Mouse (Mus musculus) midbrain, embryonic 16.5 days (tissue): ENCODE measurements around the gene Zfp956. TPM values are rescaled to one million over a fixed set of nuclear protein-coding genes. Genes with fewer than 3 reads are reported as not detected.
"Not testable (repeated sequence)": the region's sequence is repeated elsewhere in the genome, so short reads cannot be mapped to it uniquely, and the experiment has no call there.

Experiments
- ATAC-seq: fragments of 200-750 bp; cut with Nextera tagmentation; 2 replicates; pipeline ENCODE4 v1.8.0; 2017; ENCODE audit warnings: moderate TSS enrichment
- H3K27ac ChIP-seq: fragments of 300-500 bp; sonication (generic); 2 replicates; pipeline ENCODE4 v1.5.1; 2014; ENCODE audit warnings: mild to moderate bottlenecking, low read length, mixed read lengths
- H3K27me3 ChIP-seq: fragments of 300-500 bp; sonication (generic); 2 replicates; pipeline ENCODE4 v1.6.1; 2014; ENCODE audit warnings: low read depth, low read length, mixed read lengths; ENCODE audit not compliant: control insufficient read depth, insufficient read depth
- H3K36me3 ChIP-seq: fragments of 300-500 bp; sonication (generic); 2 replicates; pipeline ENCODE4 v1.6.1; 2014; ENCODE audit warnings: mild to moderate bottlenecking, low read length, moderate library complexity, mixed read lengths; ENCODE audit not compliant: control insufficient read depth, insufficient read depth
- H3K4me1 ChIP-seq: fragments of 300-500 bp; sonication (generic); 2 replicates; pipeline ENCODE4 v1.6.1; 2014; ENCODE audit warnings: mild to moderate bottlenecking, low read length, mixed read lengths; ENCODE audit not compliant: control insufficient read depth, insufficient read depth
- H3K4me2 ChIP-seq: fragments of 300-500 bp; sonication (generic); 2 replicates; pipeline ENCODE4 v1.6.1; 2014; ENCODE audit warnings: mild to moderate bottlenecking, low read length, mixed read lengths
- H3K4me3 ChIP-seq: fragments of 300-500 bp; sonication (generic); 2 replicates; pipeline ENCODE4 v1.5.1; 2014; ENCODE audit warnings: low read depth, mild to moderate bottlenecking, low read length, moderate library complexity, mixed read lengths
- H3K9ac ChIP-seq: fragments of 300-500 bp; sonication (generic); 2 replicates; pipeline ENCODE4 v1.6.1; 2014; ENCODE audit warnings: low read depth, low read length, mixed read lengths
- H3K9me3 ChIP-seq: fragments of 300-500 bp; sonication (generic); replicated peaks from 2 replicates; pipeline ENCODE4 v1.6.1; 2014; ENCODE audit warnings: mild to moderate bottlenecking, low read length, mixed read lengths; ENCODE audit not compliant: control insufficient read depth, poor library complexity, severe bottlenecking
- WGBS: fragments of 180-500 bp; shearing (Covaris S2); extraction: QIAGEN DNeasy Blood & Tissue Kit; methylation state at CpG from one replicate; pipeline ENCODE4 v1.1.7; 2014; 5-methylcytosine and 5-hydroxymethylcytosine counted together
- polyA plus RNA-seq: library from polyadenylated mRNA; unstranded; fragments of >200 nt; fragmentation: Nextera tagmentation; extraction: Ambion mirVana; gene quantifications from 2 replicates; pipeline ENCODE4 v1.2.1, GENCODE M21; 2015

The Zfp956 gene
- polyA plus RNA-seq, 1 experiment from 2014 or later, result 26.3 TPM

DNA sequence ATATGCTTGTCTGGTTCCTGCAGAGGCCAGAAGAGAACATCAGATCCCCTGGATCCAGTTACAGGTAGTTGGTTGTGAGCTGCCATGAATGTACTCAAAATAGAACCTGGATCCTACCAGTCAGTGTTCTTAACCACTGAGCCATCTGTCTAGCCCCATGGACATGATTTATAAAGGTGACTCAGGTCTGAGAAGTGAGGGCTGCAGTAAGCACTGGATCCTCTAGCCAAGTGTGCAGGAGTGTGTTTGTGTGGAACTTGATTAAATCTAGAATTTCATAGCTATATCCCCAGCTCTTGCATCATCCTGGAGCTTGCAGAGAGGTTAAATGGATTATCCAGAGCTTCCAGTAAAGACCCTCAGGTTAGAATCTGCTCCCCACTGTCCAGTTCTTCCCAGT is 4.6 kb downstream of the Zfp956 start:
- H3K36me3 ChIP-seq, result peaks cover 27% of the 10 kb centered on the region
- no peak overlapping the region for H3K27ac ChIP-seq
- H3K9ac ChIP-seq, result no peak overlapping the region
- ATAC-seq, result no peak
- H3K4me3 ChIP-seq, result no peak overlapping the region
- peaks cover 17% of the 10 kb centered on the region for H3K4me1 ChIP-seq
- H3K9me3 ChIP-seq, result no peaks in the 10 kb centered on the region
- no peaks in the 10 kb centered on the region for H3K27me3 ChIP-seq
- no peak overlapping the region for H3K4me2 ChIP-seq

DNA sequence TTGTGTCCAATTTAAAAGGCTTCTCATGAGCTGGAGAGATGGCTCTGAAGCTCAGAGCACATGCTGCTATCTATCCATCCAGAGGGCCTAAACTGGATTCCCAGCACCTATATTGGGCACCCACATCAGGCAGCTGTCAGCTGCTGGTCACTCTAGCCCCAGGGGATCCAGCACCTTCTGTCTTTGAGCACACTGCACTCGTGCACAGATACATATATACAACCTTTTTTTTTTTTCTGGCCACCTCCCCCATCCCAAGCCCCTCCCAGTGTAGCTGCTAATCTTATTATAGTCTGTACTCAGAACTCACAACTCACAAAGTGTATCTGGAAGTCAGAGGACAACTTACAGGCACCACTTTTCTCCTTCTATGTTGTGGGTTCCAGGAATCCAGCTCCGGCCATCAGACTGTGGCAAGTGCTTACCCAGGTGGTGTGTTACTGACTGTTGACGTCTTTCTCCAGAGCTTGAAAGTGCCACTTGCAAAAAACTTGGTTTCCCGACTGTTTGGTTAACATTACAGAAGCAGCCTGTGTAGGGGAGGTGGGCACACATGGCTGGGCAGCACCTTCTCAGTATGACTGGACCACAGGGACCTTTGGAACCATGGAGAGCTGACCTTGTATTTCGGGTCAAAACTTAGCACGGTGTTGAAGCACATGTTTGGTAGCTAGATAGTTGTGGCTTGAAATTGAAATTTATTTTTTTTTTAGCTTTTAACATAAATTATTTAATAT is 7.7 kb downstream of the Zfp956 start:
- Histone ChIP-seq H3K4me3 (no peak overlapping the region), H3K9me3 (no peaks in the 10 kb centered on the region), H3K4me2 (no peak overlapping the region), H3K27me3 (no peaks in the 10 kb centered on the region), H3K4me1 (no peaks in the 10 kb centered on the region), H3K9ac (no peak overlapping the region), H3K27ac (no peak overlapping the region), H3K36me3 (peaks cover 47% of the 10 kb centered on the region)
- no peak for ATAC-seq
- WGBS, result 90% methylated on average over 6 of the region's 6 CpGs

DNA sequence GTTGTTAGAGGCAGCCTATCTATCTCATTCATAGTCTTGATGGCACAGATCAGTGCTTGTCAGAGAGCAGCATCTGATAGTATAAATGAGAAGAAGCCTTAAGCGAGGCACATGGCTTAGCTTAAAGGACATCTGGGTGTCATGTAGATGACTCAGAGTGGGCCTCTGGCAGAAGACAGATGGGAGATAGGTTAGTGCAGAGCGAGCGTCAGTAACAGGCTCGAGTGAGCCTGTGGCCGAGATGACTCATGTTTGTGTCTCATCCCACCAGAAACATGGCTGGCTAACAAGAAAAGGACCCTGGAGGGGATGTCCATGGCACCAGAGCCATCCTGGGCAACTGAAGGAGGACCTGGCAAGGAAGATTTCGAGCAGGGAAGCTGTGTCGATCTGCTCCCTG is 9.9 kb downstream of the Zfp956 start:
- H3K27ac ChIP-seq, result no peak overlapping the region
- H3K9me3 ChIP-seq, result no peaks in the 10 kb centered on the region
- H3K36me3 ChIP-seq, result peaks cover 47% of the 10 kb centered on the region
- no peak for ATAC-seq
- H3K4me3 ChIP-seq, result no peak overlapping the region
- H3K9ac ChIP-seq, result no peak overlapping the region
- H3K27me3 ChIP-seq, result no peaks in the 10 kb centered on the region
- H3K4me2 ChIP-seq, result no peak overlapping the region
- 84% methylated on average over 7 of the region's 7 CpGs for WGBS
- no peaks in the 10 kb centered on the region for H3K4me1 ChIP-seq

DNA sequence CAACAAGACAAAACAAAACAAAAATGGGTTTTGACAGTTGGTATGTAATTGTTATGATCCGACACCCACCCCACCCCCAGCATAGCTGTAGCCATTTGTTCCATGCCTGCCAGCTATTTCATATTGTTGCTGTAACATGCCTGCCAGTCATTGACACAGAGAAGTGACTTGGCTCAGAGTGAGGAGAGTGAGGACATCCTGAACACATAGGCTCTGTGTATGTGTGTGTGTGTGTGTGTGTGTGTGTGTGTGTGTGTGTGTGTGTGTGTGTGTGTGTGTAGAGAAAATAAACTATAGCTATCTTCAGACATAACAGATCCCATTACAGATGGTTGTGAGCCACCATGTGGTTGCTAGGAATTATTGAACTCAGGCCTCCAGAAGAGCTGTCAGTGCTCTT is 15.0 kb downstream of the Zfp956 start:
- H3K27ac ChIP-seq, H3K4me3 ChIP-seq, H3K4me1 ChIP-seq, H3K9ac ChIP-seq, ATAC-seq, H3K27me3 ChIP-seq, H3K4me2 ChIP-seq, H3K9me3 ChIP-seq: not testable (repeated sequence)
- H3K36me3 ChIP-seq, result peaks cover 26% of the 10 kb centered on the region
- WGBS, result 70% methylated on average over 1 of the region's 1 CpGs

DNA sequence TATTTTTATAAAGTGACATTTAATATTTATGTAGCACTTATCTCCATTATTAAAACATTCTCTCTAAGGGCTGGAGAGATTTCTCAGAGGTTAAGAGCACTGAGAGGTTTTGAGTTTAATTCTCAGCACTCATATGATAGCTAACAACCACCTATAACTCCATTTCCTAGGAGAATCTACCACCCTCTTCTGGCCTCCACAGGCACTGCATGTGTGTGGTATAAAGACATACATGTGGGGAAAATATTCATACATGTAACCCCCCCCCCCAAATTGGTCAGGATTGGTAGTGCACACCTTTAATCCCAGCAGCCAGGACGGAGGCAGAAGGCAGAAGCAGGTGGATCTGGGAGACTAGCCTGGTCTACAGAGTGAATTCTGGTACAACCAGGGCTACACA is 21.4 kb downstream of the Zfp956 start:
- no peak overlapping the region for H3K4me3 ChIP-seq
- H3K27ac ChIP-seq, result no peak overlapping the region
- H3K4me1 ChIP-seq, result no peaks in the 10 kb centered on the region
- H3K9me3 ChIP-seq, result no peaks in the 10 kb centered on the region
- WGBS, result 90% methylated on average over 1 of the region's 1 CpGs
- no peak overlapping the region for H3K9ac ChIP-seq
- no peak overlapping the region for H3K4me2 ChIP-seq
- H3K36me3 ChIP-seq, result no peaks in the 10 kb centered on the region
- H3K27me3 ChIP-seq, result no peaks in the 10 kb centered on the region
- no peak for ATAC-seq

DNA sequence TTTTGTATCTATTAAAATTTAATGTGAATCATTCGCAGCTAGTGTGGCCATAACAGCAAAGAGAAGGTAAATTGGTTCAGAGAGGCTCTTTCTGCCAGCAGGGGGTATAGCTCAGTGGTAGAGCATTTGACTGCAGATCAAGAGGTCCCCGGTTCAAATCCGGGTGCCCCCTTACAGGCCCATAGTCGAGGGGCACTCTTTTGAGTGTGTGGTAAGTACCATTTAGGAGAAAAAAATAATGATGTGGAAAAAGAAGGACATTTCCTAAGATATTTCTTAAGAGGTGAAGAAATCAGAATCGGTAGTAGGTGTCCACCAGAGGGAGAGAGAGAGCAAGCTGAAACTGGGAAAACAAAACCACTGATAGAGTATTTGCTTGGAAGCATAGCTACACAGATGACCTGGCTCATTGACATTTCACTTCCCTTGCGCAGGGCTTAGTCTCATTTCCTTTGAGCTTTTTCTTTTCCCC is 25.7 kb downstream of the Zfp956 start:
- H3K4me1 ChIP-seq, result no peaks in the 10 kb centered on the region
- no peak overlapping the region for H3K27ac ChIP-seq
- ATAC-seq, result peak; percentile 85
- H3K4me3 ChIP-seq, result no peak overlapping the region
- no peak overlapping the region for H3K4me2 ChIP-seq
- H3K9me3 ChIP-seq, result no peaks in the 10 kb centered on the region
- no peaks in the 10 kb centered on the region for H3K27me3 ChIP-seq
- no peak overlapping the region for H3K9ac ChIP-seq
- H3K36me3 ChIP-seq, result no peaks in the 10 kb centered on the region
- 18% methylated on average over 6 of the region's 6 CpGs for WGBS

DNA sequence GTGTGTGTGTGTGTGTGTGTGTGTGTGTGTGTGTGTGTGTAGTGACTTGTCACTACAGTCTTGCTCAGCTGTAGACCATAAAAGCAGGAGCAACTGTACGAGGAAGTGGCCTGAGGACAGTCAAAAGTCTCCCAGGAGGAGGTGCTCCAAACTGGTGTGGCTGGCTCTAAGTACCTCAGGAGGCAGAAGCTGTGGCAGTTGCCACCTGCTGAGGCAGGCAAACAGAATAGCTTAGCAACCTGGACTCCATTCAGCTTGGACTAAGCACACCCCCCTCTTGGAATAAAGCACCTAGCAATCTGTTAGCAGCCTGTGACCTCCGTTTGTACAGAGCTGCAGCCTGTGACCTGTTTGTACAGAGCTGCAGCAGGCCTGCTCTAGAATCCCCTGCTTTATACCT is 30.7 kb downstream of the Zfp956 start:
- H3K36me3 ChIP-seq, result no peaks in the 10 kb centered on the region
- H3K27me3 ChIP-seq, result no peaks in the 10 kb centered on the region
- no peak overlapping the region for H3K4me2 ChIP-seq
- H3K9me3 ChIP-seq, result no peaks in the 10 kb centered on the region
- 7% methylated on average over 2 of the region's 2 CpGs for WGBS
- no peaks in the 10 kb centered on the region for H3K4me1 ChIP-seq
- ATAC-seq, result no peak
- no peak overlapping the region for H3K9ac ChIP-seq
- H3K27ac ChIP-seq, result no peak overlapping the region
- H3K4me3 ChIP-seq, result no peak overlapping the region

DNA sequence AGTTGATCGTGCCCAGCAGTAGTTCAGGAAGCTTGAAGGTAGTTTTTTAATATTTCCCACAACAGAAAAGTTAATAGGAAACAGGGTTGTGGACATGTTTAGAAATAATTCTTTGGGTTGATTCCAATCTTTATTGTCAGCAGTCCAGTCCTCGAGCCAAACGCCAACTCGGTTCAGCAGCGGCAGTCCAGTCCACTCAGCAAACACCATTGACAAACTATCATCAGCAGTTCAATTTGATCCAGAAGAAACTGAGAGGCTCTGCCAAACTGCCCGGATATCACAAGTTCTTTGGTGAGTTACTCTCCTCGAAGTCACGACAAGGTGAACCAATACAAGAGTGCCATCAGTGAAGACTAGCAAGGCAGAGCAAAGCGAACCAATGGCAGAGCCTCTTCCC is 42.5 kb downstream of the Zfp956 start:
- H3K27me3 ChIP-seq, result no peaks in the 10 kb centered on the region
- no peaks in the 10 kb centered on the region for H3K9me3 ChIP-seq
- H3K9ac ChIP-seq, result no peak overlapping the region
- H3K4me3 ChIP-seq, result no peak overlapping the region
- no peaks in the 10 kb centered on the region for H3K36me3 ChIP-seq
- WGBS, result 92% methylated on average over 9 of the region's 9 CpGs
- no peak for ATAC-seq
- no peak overlapping the region for H3K27ac ChIP-seq
- no peak overlapping the region for H3K4me2 ChIP-seq
- no peaks in the 10 kb centered on the region for H3K4me1 ChIP-seq

DNA sequence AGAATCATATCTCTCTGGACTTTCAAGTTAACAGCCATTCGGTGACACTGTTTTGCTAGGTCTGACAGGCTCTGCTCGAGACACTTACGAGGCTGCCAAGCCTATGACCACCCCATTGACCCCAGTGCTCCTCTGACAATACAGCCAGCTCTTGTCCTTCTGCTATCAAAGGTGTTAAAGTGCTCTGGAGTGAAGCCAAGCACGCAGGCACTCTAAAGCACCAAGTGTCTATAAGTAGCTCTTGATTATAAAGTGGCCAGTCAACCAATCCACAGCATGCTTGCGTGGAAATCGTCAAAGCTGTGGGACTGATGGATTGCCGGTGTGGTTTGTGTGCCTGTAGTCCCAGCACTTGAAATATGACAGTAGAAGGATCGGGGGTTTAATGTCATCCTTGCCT is 57.5 kb downstream of the Zfp956 start:
- Histone ChIP-seq H3K9ac (no peak overlapping the region), H3K36me3 (no peaks in the 10 kb centered on the region), H3K27me3 (no peaks in the 10 kb centered on the region), H3K4me3 (no peak overlapping the region), H3K27ac (no peak overlapping the region), H3K4me2 (no peak overlapping the region), H3K9me3 (no peaks in the 10 kb centered on the region), H3K4me1 (peaks cover 2% of the 10 kb centered on the region; the same call in 1 of the 2 replicates)
- no peak for ATAC-seq
- WGBS, result 52% methylated on average over 8 of the region's 8 CpGs
